Mouse (Mus musculus): ENCODE measurements at regions not wholly inside any gene's neighbourhood (a gene's known extent, or its start where the extent isn't known, plus 50 kb on each side); places are given as distances from the start of the nearest gene placed in this dataset.

GRCm38 (mm10) chr16:85743022-85743421 lies 59.9 kb downstream of the Adamts1 start:
- POLR2A ChIA-PET = no interaction called here
- CTCF ChIA-PET = interaction anchor here in 1 of 4 experiments (1.0 kb wide), 1 partner anchor 65 kb away, joined by 3 read pairs; no protein-coding TSS in a partner anchor

DNA sequence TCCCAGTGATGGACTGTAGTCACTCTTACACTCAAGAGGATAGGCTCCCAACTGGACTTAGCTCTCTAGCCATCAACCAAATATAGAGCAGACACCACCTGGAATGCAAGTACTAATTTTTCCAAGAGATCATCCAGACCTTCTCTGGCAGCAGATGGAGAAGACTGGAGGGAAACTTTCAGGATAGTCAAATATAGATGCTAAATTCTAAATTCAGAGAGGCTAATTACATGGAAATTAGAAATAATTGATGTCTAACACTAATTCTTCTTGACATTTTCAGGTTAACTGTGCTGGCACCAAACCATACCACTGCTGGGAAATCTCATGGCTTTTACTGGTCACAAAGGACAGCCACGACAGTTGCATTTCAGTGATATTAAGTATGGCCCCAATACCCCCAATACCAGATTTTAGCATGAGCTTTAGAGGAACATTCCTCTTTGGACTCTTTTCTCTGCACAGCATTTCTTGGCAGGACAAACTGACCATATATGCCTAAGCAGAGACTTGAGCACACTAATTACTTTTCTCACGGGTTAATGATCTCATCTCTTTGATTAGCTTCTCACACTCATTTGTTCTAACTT lies 64.2 kb downstream of the Adamts1 start:
- POLR2A ChIA-PET = no interaction called here
- CTCF ChIA-PET = no interaction called here

GRCm38 (mm10) chr16:85728026-85728425 lies 74.9 kb downstream of the Adamts1 start:
- ChIA-PET POLR2A (no interaction called here), CTCF (no interaction called here)

GRCm38 (mm10) chr16:85721968-85722367 lies 80.9 kb downstream of the Adamts1 start:
- CTCF ChIA-PET = no interaction called here
- POLR2A ChIA-PET = interaction anchor here in 1 of 4 experiments (0.6 kb wide), 1 partner anchor 548 kb away, joined by 3 read pairs; the partner anchor contains the start of gene App

DNA sequence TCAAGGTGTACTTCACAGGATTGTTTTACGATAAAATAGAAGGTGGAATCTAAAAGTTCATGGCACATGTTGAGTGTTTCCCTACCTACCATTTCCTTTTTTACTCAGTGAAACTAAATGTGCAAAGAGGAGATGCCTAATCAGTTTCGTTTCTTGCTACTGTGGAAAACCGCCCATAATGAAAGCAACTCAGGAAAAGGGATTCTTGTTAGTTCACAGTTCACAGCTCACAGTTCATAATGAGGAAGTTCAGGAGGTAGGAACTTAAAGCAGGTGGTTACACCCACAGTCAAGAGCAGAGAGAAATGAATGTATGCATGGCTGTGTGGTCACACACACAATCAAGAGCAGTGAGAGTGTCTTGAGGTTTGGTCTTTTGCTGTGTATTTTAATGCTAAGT lies 90.6 kb downstream of the Adamts1 start:
- CTCF ChIA-PET = no interaction called here
- POLR2A ChIA-PET = no interaction called here

GRCm38 (mm10) chr16:85704254-85705020 lies 98.5 kb downstream of the Adamts1 start:
- ChIA-PET POLR2A (no interaction called here), CTCF (no interaction called here)

DNA sequence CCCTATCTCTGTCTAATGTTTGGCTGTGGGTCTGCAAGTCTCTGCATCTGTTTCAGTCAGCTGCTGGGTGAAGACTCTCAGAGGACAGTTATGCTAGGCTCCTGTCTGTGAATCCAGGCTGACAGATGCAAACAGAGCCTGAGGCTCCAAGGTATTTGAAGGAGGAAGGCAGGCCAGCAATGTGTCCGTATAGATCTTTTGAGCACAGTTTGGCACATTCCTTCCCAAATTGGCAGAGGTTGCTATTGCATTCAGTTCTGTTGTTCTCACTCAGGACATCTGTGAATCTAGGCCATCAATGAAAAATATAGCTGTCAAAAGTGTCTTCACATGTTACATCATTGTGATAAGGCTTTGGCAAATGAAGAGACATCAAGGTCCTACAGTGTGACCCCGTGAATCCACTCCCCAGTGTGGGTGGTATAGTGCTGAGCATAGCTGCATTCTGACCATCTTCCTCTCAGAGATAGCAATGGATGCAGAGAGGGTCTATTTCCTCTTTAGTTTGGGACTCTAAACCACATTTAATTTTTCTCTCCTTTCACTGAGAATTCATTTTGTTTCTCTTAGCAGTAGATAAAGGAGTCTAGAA lies 99.9 kb downstream of the Adamts1 start:
- ChIA-PET CTCF (no interaction called here), POLR2A (no interaction called here)

DNA sequence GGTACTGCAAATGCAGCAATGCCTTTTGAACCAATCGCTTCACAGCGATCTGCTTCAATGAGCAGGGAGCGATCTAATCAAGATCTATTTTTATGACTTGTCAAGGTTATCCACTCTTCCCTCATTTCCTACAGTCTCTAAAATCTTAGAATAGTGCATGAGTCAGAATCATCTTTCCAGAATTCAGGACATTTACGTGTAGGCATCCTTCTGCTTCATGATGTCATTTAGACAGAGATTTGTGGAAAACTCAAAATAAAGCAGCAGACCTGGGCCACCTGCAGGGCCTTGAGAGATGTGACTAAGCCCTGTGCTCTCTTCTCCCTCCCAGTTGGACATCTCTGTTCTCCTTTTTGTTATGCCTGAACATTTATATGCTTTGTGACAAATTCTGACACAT lies 103.6 kb downstream of the Adamts1 start:
- POLR2A ChIA-PET = no interaction called here
- CTCF ChIA-PET = no interaction called here

GRCm38 (mm10) chr16:85682721-85683120 lies 120.2 kb downstream of the Adamts1 start:
- CTCF ChIA-PET = no interaction called here
- POLR2A ChIA-PET = no interaction called here

GRCm38 (mm10) chr16:85680351-85680750 lies 122.6 kb downstream of the Adamts1 start:
- CTCF ChIA-PET = no interaction called here

DNA sequence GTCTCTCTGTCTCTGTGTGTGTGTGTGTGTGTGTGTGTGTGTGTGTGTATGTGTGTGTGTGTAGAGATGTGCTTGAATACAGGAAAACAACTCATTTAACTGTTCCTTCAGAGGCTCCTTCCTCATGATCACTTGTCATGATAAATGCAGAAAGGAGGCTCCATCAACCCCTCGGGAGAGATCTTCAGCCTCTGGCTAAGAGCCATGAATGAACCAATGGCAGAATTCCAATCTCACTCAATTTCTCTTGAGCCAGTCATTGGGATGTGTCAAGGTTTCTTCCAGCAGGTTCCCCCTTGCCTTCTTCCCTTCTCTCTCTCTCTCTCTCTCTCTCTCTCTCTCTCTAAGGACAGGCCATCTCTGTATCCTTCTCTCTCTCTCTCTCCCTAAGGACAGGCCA lies 124.1 kb downstream of the Adamts1 start:
- POLR2A ChIA-PET = no interaction called here
- CTCF ChIA-PET = no interaction called here

More at GRCm38 (mm10) chr16:85680351-85680750, 122.6 kb downstream of the Adamts1 start:
- POLR2A ChIA-PET = no interaction called here

- CTCF ChIA-PET = interaction anchor here in 2 of 4 experiments (0.5 to 1.8 kb wide), 2 partner anchors 65 to 803 kb away, joined by 3 to 4 read pairs; no protein-coding TSS in a partner anchor
- POLR2A ChIA-PET = interaction anchor here in 1 of 4 experiments (0.7 kb wide), 1 partner anchor 824 kb away, joined by 3 read pairs; no protein-coding TSS in a partner anchor
These were observed 124.7 kb downstream of the Adamts1 start for GRCm38 (mm10) chr16:85678228-85678627.

- ChIA-PET POLR2A (no interaction called here), CTCF (interaction anchor here in 3 of 4 experiments (0.5 to 1.8 kb wide), 14 partner anchors 10 to 1602 kb away, joined by 3 to 7 read pairs (median 3); partner anchors contain the start of gene App (in 1 of the 3))
These were observed 123.8 kb upstream of the Cyyr1 start for GRCm38 (mm10) chr16:85677027-85677426.

DNA sequence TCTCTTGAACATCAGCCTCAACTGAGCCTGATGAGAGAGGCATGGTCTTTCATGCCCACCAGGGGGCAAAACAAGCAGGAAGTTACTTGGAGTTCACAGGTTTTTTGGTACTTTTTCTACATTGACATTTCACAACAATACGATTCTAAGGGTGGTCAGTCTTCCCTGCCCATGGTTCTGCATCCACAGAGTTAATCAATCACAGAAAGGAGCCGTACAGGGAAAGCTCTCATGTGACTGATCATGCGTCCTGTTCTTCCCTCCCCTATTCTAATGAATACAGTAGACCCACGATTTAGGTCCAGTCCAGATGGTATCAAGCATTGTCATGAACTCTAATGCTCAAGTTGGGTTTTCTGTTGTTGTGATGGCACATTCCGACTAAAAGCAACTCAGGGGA lies 115.6 kb upstream of the Cyyr1 start:
- ChIA-PET POLR2A (interaction anchor here in 1 of 4 experiments (0.6 kb wide), 1 partner anchor 495 kb away, joined by 3 read pairs; the partner anchor contains the start of gene App), CTCF (no interaction called here)

DNA sequence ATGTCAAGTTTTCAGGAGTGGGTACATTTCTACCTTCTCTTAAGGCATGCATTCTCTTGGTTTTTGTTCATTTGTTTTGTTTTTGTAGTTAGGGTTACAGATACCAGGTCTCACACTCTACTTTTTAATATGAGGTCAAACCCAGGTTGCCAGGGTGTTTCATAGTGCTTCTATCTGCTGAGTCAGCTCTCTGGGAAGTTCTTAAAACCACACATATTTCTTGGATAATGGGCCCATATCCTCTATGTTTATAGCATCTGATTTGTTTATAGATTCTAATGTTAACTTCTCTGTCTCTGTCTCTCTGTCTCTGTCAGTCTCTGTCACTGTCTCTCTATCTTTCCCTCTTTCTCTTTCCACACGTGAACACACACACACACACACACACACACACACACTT lies 114.6 kb upstream of the Cyyr1 start:
- ChIA-PET POLR2A (no interaction called here), CTCF (interaction anchor here in 2 of 4 experiments (0.6 kb wide), 2 partner anchors 345 to 572 kb away, joined by 3 to 4 read pairs; no protein-coding TSS in a partner anchor)

DNA sequence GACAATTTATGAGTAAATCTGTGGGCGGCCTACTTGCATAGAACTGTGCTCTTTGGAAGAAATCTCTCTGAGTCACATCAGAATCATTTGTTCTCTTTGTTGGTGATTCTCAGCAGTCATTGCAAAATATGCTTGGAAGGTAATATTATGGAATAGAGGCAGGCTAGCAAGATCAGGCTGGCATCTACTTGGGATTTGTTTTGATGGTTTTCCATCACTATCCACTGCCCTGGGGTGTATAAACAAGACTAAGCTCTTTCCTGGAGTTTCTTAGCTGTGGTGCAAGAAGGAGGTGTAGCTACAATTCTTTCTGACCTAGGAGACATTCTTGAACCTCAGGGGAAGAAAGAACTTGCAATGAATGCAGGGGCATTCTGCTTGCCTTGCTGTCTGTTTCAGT lies 96.3 kb upstream of the Cyyr1 start:
- CTCF ChIA-PET = no interaction called here
- POLR2A ChIA-PET = no interaction called here

- CTCF ChIA-PET = no interaction called here
- POLR2A ChIA-PET = no interaction called here
These were observed 87.8 kb upstream of the Cyyr1 start for GRCm38 (mm10) chr16:85640992-85641391.

- POLR2A ChIA-PET = no interaction called here
- CTCF ChIA-PET = no interaction called here
These were observed 83.9 kb upstream of the Cyyr1 start for GRCm38 (mm10) chr16:85637079-85637478.

DNA sequence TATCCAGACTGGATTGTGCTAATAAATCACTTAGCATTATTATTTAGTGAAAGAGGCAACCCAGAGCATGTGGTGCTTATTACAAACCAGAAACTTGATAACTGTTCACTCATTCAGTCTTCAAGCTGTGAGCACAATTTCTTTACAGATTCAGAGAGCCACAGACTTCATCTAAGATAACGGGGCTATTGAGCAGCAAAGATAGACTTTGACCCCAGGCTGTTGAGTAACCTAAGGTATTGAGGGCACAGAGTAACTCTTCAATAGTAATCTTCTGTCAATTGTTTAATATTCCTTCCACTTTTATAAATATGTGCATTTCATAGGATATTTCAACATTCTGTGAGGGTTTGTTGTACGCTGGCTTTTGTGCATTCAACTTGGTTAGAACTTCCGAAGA lies 76.5 kb upstream of the Cyyr1 start:
- ChIA-PET CTCF (interaction anchor here in 1 of 4 experiments (0.6 kb wide), 1 partner anchor 17 kb away, joined by 3 read pairs; no protein-coding TSS in a partner anchor), POLR2A (no interaction called here)

- CTCF ChIA-PET = no interaction called here
- POLR2A ChIA-PET = no interaction called here
These were observed 71.3 kb upstream of the Cyyr1 start for GRCm38 (mm10) chr16:85624505-85624904.

- POLR2A ChIA-PET = no interaction called here
- CTCF ChIA-PET = interaction anchor here in 1 of 4 experiments (0.8 kb wide), 1 partner anchor 54 kb away, joined by 9 read pairs; no protein-coding TSS in a partner anchor
These were observed 50.9 kb upstream of the Cyyr1 start for GRCm38 (mm10) chr16:85604089-85604488.
